Mouse (Mus musculus): ENCODE results near the gene Myo7a. TPM values are rescaled to one million over a fixed set of nuclear protein-coding genes. Genes with fewer than 3 reads are reported as not detected.

Gene Myo7a
- total RNA-seq, 2 experiments from 2014 or later: 1.4 to 3.0 TPM

DNA sequence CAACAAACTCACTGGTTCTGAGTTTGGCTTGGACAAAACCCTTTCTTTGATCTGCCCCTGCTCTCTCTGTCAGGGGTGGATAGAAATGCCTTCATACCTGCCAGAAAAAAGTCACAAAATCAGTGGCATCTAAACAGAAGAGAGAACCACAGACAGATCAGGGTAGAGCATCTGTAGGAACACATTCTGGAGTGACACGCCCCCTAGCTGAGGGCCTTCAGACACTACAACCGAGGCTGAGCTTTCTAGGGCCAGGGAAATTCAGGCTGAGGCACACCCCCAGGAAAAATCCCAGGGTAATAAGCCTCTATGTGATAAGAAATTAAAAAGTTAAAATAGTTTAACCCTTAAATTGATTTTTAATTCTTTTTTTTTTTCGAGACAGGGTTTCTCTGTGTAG lies 34.0 kb upstream of the Myo7a start:
- Histone ChIP-seq H3K4me3 (no peak overlapping the region), H3K27ac (no peak overlapping the region)
- peak; percentile 27 for TF ChIP-seq CTCF (IDR thresholded peaks at IDR 0.05)
- intact Hi-C loops (cut with DNase I): no loop called here
- DNase-seq: no peak

- no peak for TF ChIP-seq CTCF (IDR thresholded peaks at IDR 0.05)
- Histone ChIP-seq H3K27ac (no peak overlapping the region), H3K4me3 (no peak overlapping the region)
- intact Hi-C loops (cut with DNase I): no loop called here
- DNase-seq: peak; percentile 51
Observed at GRCm38 (mm10) chr7:98152400-98152799, 33.1 kb upstream of the Myo7a start.

DNA sequence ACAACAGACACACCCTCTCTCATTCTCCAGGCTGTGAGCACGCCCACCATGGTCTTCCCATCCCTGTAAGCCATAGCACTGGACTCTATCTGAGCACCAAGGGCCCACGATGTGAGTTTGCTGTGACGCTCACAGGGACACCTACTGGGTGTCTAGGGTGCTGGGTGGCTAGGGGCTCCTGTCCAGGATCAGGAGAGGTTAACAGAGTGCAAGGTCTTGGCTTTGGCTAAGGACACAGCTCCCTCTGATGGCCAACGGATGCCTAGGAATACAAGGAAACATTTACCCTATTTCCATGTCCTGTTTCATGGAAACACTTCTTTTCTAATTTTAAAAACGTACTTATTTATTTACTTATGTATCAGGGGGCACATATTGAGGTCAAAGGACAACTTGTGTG lies 31.2 kb upstream of the Myo7a start:
- TF ChIP-seq CTCF (IDR thresholded peaks at IDR 0.05): peak; percentile 26; the same call in 1 of the 2 replicates
- no peak for DNase-seq
- intact Hi-C loops (cut with DNase I): no loop called here
- H3K4me3 ChIP-seq: no peak overlapping the region
- no peak overlapping the region for H3K27ac ChIP-seq

DNA sequence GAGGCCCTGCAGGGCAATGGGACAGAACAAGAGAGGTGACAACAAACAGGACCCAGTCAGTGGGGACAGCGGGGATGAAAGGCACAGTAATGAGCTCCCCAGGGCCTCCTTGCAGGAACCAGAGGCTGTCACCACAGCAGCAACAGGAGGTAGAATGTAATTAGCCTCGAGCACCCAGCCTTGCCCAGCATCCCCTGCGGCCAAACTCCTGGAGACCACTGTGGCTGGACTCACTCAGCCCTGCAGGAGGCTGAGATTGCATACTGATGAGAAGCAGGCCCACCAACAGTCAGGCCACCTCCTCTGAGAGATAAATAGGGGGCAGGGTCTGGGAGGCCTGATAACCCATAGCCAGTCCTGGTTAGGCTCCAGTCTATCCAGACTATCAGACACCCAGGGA lies 30.5 kb upstream of the Myo7a start:
- no peak for TF ChIP-seq CTCF (IDR thresholded peaks at IDR 0.05)
- H3K4me3 ChIP-seq: no peak overlapping the region
- no peak for DNase-seq
- intact Hi-C loops (cut with DNase I): no loop called here
- no peak overlapping the region for H3K27ac ChIP-seq

GRCm38 (mm10) chr7:98148721-98149407 lies 29.5 kb upstream of the Myo7a start:
- intact Hi-C loops (cut with DNase I): no loop called here
- no peak overlapping the region for H3K4me3 ChIP-seq
- no peak for TF ChIP-seq CTCF (IDR thresholded peaks at IDR 0.05)
- no peak for DNase-seq
- H3K27ac ChIP-seq: no peak overlapping the region

- no peak for DNase-seq
- no peak for TF ChIP-seq CTCF (IDR thresholded peaks at IDR 0.05)
- Histone ChIP-seq H3K4me3 (no peak overlapping the region), H3K27ac (no peak overlapping the region)
- intact Hi-C loops (cut with DNase I): no loop called here
Observed at GRCm38 (mm10) chr7:98147766-98148165, 28.4 kb upstream of the Myo7a start.

- DNase-seq: no peak
- TF ChIP-seq CTCF (IDR thresholded peaks at IDR 0.05): no peak
- no peak overlapping the region for H3K27ac ChIP-seq
- no peak overlapping the region for H3K4me3 ChIP-seq
- intact Hi-C loops (cut with DNase I): no loop called here
Observed at GRCm38 (mm10) chr7:98146447-98146845, 27.1 kb upstream of the Myo7a start.

GRCm38 (mm10) chr7:98145842-98146446 lies 26.6 kb upstream of the Myo7a start:
- Histone ChIP-seq H3K4me3 (no peak overlapping the region), H3K27ac (no peak overlapping the region)
- DNase-seq: no peak
- no peak for TF ChIP-seq CTCF (IDR thresholded peaks at IDR 0.05)
- intact Hi-C loops (cut with DNase I): no loop called here

DNA sequence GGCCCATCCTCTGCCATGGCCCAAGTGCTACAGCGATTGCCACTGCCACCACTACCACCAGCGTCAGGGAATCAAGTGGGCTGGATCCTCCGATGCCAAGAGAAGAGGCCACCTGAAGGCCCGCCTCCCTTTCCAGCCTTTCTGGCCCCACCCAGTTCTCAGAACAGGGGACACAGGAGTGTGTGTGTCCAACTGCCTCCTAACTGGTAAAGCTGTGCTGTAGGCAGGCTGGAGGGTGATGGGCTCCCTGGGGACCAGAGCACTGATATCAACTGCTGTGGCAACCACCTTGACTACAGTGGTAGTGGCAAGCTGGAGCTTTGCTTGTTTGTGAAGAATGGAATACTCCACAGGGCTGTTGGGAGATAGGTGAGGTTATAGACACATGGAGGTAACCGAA lies 26.1 kb upstream of the Myo7a start, which contains the start of gene Omp:
Gene Omp (minus strand): TSS at position 101 of the 400 bp plus-strand sequence.
- no peak within 1 kb of the TSS for H3K27ac ChIP-seq
- no peak for TF ChIP-seq CTCF (IDR thresholded peaks at IDR 0.05)
- intact Hi-C loops (cut with DNase I): no loop called here
- H3K4me3 ChIP-seq: no peak within 1 kb of the TSS
- no peak for DNase-seq

DNA sequence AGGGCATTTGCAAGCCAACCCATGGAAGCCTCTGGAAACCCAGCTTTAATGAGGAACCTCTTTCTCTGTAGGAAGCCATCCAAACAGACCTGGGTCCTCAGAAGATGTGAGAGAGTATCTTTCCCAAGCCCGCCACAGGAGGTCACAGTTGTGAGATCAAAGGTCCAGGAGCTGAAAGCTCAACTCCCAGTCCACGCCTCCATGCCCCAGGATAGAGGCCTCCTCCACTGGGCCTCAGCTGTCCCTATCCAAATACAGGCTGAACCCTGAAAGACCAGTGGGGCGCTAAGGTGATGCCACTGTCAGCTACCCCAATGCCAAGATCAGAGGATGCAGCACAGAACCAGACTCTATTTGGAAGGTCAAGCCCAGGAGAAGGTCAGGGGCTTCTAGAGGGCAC lies 23.3 kb upstream of the Myo7a start:
- H3K27ac ChIP-seq: no peak overlapping the region
- TF ChIP-seq CTCF (IDR thresholded peaks at IDR 0.05): no peak
- intact Hi-C loops (cut with DNase I): no loop called here
- H3K4me3 ChIP-seq: no peak overlapping the region
- DNase-seq: no peak

DNA sequence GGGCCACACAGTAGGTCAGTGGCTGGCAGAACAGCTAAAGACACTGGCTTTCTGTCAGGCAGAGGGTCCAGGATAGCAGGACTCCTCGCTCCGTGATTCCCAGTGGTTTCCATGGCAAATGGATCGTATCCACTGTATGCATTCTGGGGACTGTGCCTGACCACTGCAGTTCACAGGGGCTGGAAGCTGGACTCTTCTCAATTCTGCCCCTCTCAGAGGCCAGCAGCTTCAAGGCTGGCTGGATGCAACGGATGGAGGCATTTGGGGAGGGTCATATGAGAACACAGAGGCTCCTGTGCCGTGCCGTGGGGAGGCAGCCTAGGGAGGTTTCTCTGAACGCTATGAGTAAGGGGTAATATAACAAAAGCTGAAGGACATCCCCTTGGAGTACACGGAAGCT lies 22.9 kb upstream of the Myo7a start:
- no peak for TF ChIP-seq CTCF (IDR thresholded peaks at IDR 0.05)
- no peak overlapping the region for H3K27ac ChIP-seq
- H3K4me3 ChIP-seq: no peak overlapping the region
- DNase-seq: no peak
- intact Hi-C loops (cut with DNase I): no loop called here

DNA sequence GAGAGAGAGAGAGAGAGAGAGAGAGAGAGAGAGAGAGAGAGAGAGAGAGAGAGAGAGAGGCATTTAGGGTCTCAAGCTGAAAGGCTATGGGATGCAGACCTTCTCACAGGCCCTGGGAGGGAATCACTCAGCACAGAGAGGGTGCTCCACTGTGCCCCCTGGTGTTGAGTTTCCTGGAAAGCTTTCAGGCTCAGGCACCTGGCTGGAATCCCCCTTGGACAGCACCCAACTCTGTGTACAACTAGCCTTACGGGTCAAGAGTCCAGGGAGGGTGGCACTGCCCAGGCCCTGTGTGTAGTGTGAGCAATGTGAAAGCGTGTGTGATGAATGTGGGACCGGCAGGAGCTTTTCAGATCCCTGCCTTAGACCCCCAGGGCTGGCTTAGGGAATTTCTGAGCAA lies 21.9 kb upstream of the Myo7a start:
- intact Hi-C loops (cut with DNase I): no loop called here
- DNase-seq: no peak
- Histone ChIP-seq H3K4me3 (no peak overlapping the region), H3K27ac (no peak overlapping the region)
- peak; percentile 25; the same call in 1 of the 2 replicates for TF ChIP-seq CTCF (IDR thresholded peaks at IDR 0.05)

- intact Hi-C loops (cut with DNase I): no loop called here
- DNase-seq: peak; percentile 53
Observed at GRCm38 (mm10) chr7:98140597-98140996, 21.3 kb upstream of the Myo7a start.

DNA sequence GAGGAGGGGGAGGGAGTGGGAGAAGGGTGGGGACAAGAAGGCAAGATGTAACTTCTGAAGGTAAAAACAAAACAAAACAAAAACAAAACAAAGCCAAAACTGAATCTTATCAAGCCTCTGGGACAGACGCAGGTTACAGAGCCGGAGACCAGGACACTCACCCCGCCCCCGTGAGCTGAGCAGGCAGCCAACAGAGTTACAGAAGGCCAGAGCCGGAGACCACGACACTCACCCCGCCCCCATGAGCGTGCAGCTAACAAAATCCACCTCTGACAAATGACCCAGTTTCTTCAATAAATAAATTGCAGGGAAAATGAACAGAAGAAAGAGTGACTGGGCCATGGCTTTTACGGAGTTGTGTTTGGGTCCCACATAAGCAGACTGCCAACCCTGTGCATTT lies 19.9 kb upstream of the Myo7a start:
- no peak for DNase-seq
- Histone ChIP-seq H3K4me3 (no peak overlapping the region), H3K27ac (no peak overlapping the region)
- intact Hi-C loops (cut with DNase I): no loop called here
- TF ChIP-seq CTCF (IDR thresholded peaks at IDR 0.05): no peak

More at GRCm38 (mm10) chr7:98140597-98140996, 21.3 kb upstream of the Myo7a start:
- Histone ChIP-seq H3K27ac (no peak overlapping the region), H3K4me3 (no peak overlapping the region)
- no peak for TF ChIP-seq CTCF (IDR thresholded peaks at IDR 0.05)

Data from gastrocnemius, adult 2 months (tissue).